Mouse (Mus musculus) heart, postnatal 0 days (tissue): ENCODE results near the gene Plk2.

ENCODE experiments used
- CTCF ChIP-seq: IDR thresholded peaks from 2 replicates; pipeline ENCODE4 v1.5.1; 2016; ENCODE audit warnings: antibody characterized with exemption, control low read depth, low read depth
- EP300 ChIP-seq: IDR thresholded peaks from 2 replicates; pipeline ENCODE4 v1.6.1; 2016; ENCODE audit warnings: antibody characterized with exemption, low read depth

DNA sequence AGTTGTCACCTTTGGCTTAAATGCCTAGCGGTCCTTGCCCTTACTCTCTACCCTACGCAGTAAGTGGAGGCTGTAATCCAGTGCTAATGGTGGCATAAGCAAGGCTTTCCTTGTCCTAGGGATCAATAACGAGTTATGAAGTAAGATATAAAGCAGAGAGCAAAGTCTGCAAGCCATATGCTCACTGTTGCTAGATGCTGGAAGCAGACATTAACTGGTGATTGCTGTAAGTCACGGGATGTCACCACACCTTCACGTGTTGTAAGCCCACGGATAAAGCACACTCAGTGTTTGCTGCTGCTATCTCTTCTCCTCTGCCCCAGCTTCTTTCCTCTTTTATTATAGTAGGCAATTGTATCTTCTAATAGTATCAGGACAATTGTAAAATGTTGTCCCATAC lies 43.8 kb upstream of the Plk2 start:
- TF ChIP-seq CTCF (no peak), EP300 (no peak)
